Mouse (Mus musculus): ENCODE data around the gene Pik3ap1. TPM values are rescaled to one million over a fixed set of nuclear protein-coding genes. Genes with fewer than 3 reads are reported as not detected.
A peak's percentile ranks its signal among the peaks of the same experiment; 100 is the strongest.

Pik3ap1 gene
- polyA plus RNA-seq, 1 experiment, result 343 TPM

DNA sequence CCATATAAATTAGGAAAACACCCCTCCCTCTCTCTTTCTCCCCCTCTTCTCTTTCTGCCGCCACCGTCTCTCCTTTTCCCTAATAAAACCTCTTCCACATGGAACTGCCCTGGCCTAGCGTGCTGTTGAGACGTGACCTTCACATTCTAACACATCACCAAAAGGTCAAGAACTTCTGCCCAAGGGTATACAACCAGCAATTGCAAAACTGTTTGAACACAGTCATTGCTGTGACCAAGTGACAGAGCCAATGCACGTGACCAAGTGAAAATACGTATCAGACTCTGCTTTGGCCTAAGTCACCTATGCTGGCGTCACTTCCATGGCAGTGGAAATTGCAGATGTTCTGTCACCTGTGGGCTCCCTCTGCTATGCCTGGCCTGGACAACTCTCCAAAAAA lies 3.3 kb upstream of the Pik3ap1 start:
- no peak overlapping the region for H3K27ac ChIP-seq (ENCODE audit: insufficient read depth, low read depth, low read length)
- H3K4me3 ChIP-seq (ENCODE audit: insufficient read depth, low read length), result no peak overlapping the region
- TF ChIP-seq CTCF (IDR thresholded peaks at IDR 0.05; ENCODE audit: low read depth, low read length) (no peak), POLR2A (IDR thresholded peaks at IDR 0.05; ENCODE audit: borderline replicate concordance, low read depth, low read length) (no peak)
- peaks cover 20% of the 10 kb centered on the region for H3K4me1 ChIP-seq (ENCODE audit: control insufficient read depth, insufficient read depth, low read length)

DNA sequence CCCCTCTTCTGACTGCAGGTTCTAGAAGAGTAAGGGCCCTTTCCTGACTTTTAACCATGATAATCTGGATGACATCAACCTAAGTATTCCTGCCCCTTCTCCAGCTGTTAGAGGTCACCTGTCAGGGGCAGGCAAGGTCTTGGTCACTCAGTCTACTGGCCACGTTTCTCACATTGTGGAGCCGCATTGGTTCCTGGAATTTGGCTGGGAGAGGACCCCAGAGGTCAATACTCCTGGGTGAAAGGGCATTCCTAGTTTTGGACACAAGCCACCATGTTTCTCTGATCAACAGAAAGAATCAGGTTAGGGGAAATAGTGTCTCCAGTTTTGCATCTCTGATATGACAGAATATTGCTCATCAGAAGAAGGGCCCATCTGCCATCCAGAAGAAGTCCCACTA lies 2.4 kb upstream of the Pik3ap1 start:
- Histone ChIP-seq H3K4me1 (ENCODE audit: control insufficient read depth, insufficient read depth, low read length) (peaks cover 29% of the 10 kb centered on the region), H3K27ac (ENCODE audit: insufficient read depth, low read depth, low read length) (no peak overlapping the region), H3K4me3 (ENCODE audit: insufficient read depth, low read length) (no peak overlapping the region)
- TF ChIP-seq POLR2A (IDR thresholded peaks at IDR 0.05; ENCODE audit: borderline replicate concordance, low read depth, low read length), result no peak

DNA sequence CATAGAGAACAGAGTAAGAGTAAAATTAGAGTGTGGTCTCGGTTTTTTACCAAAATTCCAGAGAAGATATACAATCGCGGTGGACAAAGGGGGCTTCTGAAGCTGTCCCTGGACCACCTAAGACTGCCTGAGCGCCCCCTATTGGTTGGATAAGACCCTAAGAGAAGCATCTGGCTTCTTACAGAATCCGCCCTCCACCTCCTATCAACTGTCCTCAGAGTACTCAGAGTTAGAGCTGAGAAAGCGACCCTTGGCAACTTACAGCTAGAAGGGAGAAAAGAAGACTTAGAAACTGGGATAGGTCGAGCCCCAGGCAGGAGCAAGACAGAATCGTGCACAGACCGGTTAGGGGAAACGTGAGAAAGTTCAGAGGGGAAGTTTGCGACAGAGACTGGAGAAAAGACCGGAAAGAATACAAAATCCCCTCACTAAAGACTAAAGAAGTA lies 473 bp downstream of the Pik3ap1 start:
- peak overlapping the region; percentile 84 for H3K4me3 ChIP-seq (ENCODE audit: insufficient read depth, low read length)
- H3K4me1 ChIP-seq (ENCODE audit: control insufficient read depth, insufficient read depth, low read length), result peaks cover 53% of the 10 kb centered on the region
- H3K27ac ChIP-seq (ENCODE audit: insufficient read depth, low read depth, low read length), result peak overlapping the region; percentile 75
- TF ChIP-seq CTCF (IDR thresholded peaks at IDR 0.05; ENCODE audit: low read depth, low read length) (peak; percentile 94), POLR2A (IDR thresholded peaks at IDR 0.05; ENCODE audit: borderline replicate concordance, low read depth, low read length) (no peak)

DNA sequence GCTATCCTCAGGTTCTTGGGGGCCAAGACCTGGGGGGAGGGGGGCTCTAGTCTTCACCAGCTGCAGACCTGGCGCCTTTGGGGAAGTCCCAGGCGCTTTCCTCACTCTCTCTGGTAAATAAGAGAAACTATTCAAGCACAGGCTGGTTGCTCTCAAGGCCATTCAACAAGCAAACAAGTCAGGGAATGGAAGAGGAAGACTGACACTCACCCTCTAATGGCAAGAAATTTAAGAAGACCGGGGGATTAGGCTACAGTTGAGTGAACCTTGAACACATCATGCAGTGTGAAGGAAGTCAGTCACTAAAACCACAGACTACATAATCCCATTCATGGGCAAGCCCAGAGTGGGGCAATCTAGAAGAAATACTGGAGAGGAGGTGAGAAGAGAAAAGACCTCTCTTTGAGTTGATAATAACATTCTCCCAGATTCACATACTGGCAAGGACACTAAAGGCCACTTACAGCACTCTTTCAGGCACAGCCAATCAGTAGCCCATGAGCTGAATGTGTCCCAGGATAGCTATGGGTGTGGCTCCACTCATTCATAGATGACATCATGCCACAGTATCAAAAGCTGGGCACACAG lies 2.4 kb downstream of the Pik3ap1 start:
- H3K4me1 ChIP-seq (ENCODE audit: control insufficient read depth, insufficient read depth, low read length), result peaks cover 58% of the 10 kb centered on the region
- TF ChIP-seq POLR2A (IDR thresholded peaks at IDR 0.05; ENCODE audit: borderline replicate concordance, low read depth, low read length), result no peak
- peak; percentile 2; the same call in 1 of the 2 replicates for TF ChIP-seq CTCF (IDR thresholded peaks at IDR 0.05; ENCODE audit: low read depth, low read length)
- H3K4me3 ChIP-seq (ENCODE audit: insufficient read depth, low read length), result peak overlapping the region; percentile 84
- H3K27ac ChIP-seq (ENCODE audit: insufficient read depth, low read depth, low read length), result peak overlapping the region; percentile 96

DNA sequence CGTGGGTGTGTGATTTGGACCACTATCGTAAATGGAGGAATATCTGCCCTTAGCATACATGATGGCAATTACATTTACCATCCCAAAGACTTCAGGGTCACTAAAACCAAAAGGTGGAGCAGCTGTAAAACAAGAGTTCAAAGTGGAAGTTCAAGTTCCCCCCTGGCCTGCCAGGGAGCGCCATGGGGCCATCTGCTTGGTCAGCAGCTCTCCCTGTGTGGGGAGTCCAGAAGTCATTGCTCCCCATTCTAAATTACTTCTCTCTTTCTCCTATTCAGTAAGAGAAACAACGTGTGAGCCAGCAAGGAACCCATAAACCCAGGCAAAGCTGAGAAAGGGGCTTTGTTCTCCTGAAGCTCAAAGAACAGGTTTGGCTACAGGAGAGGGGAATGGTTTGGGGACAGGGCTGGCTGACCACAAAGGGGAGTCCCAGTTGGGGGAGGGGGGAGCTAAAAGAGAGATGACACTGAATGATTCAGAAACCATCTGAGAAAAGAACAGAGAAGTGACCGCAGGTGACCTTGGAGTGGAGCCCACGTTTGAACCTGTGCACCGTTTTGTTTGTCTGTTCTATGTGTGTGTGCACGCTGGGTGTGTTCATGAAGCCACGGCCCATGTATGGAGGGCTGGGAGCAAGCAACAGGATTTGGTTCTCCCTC lies 3.2 kb downstream of the Pik3ap1 start:
- H3K4me3 ChIP-seq (ENCODE audit: insufficient read depth, low read length), result peak overlapping the region; percentile 84
- peaks cover 60% of the 10 kb centered on the region for H3K4me1 ChIP-seq (ENCODE audit: control insufficient read depth, insufficient read depth, low read length)
- TF ChIP-seq CTCF (IDR thresholded peaks at IDR 0.05; ENCODE audit: low read depth, low read length) (0 out of 2 replicates have a peak, but pooled peaks have one; percentile 16), POLR2A (IDR thresholded peaks at IDR 0.05; ENCODE audit: borderline replicate concordance, low read depth, low read length) (no peak)
- H3K27ac ChIP-seq (ENCODE audit: insufficient read depth, low read depth, low read length), result peak overlapping the region; percentile 96

DNA sequence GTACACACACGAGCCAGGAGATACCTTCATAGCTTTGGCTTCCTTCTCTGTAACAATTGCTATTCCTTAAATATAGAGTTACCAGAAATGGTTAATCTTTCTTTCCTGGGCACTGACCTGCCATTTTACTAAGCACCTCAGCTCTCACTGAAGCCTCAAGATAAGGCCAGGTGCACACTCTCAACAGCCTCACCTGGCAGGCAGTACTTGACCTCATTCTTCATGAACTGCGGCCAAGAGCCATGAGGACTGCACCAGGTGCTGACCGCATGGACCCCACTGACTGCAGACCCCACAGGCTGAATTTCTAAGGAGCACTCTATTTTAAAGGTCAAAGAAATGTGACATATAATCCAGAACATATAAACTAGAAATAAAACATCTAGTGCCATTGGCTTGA lies 5.7 kb downstream of the Pik3ap1 start:
- H3K27ac ChIP-seq (ENCODE audit: insufficient read depth, low read depth, low read length), result no peak overlapping the region
- TF ChIP-seq CTCF (IDR thresholded peaks at IDR 0.05; ENCODE audit: low read depth, low read length) (no peak), POLR2A (IDR thresholded peaks at IDR 0.05; ENCODE audit: borderline replicate concordance, low read depth, low read length) (no peak)
- H3K4me1 ChIP-seq (ENCODE audit: control insufficient read depth, insufficient read depth, low read length), result peaks cover 54% of the 10 kb centered on the region
- H3K4me3 ChIP-seq (ENCODE audit: insufficient read depth, low read length), result no peak overlapping the region

DNA sequence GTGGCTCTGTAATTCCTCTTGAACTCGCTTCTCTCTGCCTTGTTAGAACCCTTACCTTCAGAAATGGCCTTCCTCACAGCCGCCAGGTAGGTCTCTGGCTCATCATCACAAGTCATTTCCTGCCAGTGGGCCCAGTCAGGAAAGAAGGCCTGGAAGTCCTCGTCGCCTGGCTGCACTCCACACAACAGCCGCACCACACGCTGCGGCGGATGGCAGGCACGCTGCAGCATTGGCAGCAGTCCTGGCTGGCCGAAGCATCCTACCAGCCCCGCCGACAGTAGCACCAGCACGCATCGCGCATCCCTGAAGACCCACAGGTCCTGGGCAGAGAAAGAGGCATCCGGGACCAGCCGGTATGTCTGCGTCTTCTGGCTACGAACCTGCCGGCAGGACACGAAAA lies 9.1 kb downstream of the Pik3ap1 start:
- no peak overlapping the region for H3K4me3 ChIP-seq (ENCODE audit: insufficient read depth, low read length)
- peaks cover 55% of the 10 kb centered on the region for H3K4me1 ChIP-seq (ENCODE audit: control insufficient read depth, insufficient read depth, low read length)
- H3K27ac ChIP-seq (ENCODE audit: insufficient read depth, low read depth, low read length), result no peak overlapping the region
- TF ChIP-seq CTCF (IDR thresholded peaks at IDR 0.05; ENCODE audit: low read depth, low read length) (no peak), POLR2A (IDR thresholded peaks at IDR 0.05; ENCODE audit: borderline replicate concordance, low read depth, low read length) (no peak)

DNA sequence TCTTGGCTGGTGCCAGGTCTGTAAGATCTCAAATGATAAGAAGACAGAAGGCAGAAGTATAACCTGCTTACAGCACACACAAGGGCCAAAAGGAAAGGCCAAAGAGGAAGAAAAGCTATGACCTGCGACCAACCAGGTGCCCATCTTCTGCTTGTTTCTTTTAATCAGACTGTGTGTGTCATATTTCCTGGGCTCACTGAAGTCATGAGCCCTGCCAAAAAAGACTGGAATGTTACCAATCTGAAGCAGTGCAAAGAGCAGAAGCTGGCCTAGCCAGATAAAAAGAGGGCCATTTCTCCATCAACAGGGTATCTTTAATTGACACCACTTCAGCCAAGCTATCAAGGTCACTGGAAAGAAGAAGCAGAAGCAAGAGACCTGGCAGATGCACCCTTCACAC lies 9.8 kb downstream of the Pik3ap1 start:
- H3K4me1 ChIP-seq (ENCODE audit: control insufficient read depth, insufficient read depth, low read length), result peaks cover 55% of the 10 kb centered on the region

DNA sequence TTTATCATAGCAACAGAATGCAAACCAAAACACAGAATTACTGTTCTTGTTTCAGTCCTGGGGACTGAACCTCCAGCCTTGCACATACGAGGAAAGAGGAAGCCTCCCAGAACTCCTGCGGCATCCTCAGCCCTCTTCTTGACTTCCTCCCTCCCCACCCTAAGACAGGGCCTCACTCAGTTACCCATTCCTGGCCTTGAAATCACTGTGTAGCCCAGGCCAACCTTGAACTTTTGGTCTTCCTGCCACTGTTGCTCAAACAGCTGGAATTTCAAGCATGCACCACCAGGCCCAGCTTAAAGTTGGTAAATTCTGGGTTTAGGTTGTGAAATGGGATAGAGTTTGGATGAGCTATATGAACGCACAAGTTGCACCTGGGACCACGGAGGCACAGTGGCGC lies 10.2 kb downstream of the Pik3ap1 start:
- Histone ChIP-seq H3K4me1 (ENCODE audit: control insufficient read depth, insufficient read depth, low read length) (peaks cover 55% of the 10 kb centered on the region), H3K27ac (ENCODE audit: insufficient read depth, low read depth, low read length) (peak overlapping the region; percentile 15; the same call in 1 of the 2 replicates), H3K4me3 (ENCODE audit: insufficient read depth, low read length) (no peak overlapping the region)
- TF ChIP-seq POLR2A (IDR thresholded peaks at IDR 0.05; ENCODE audit: borderline replicate concordance, low read depth, low read length) (no peak), CTCF (IDR thresholded peaks at IDR 0.05; ENCODE audit: low read depth, low read length) (no peak)

More for the DNA sequence above, 9.8 kb downstream of the Pik3ap1 start:
- TF ChIP-seq CTCF (IDR thresholded peaks at IDR 0.05; ENCODE audit: low read depth, low read length), result no peak
- Histone ChIP-seq H3K27ac (ENCODE audit: insufficient read depth, low read depth, low read length) (peak overlapping the region; percentile 15; the same call in 1 of the 2 replicates), H3K4me3 (ENCODE audit: insufficient read depth, low read length) (no peak overlapping the region)

DNA sequence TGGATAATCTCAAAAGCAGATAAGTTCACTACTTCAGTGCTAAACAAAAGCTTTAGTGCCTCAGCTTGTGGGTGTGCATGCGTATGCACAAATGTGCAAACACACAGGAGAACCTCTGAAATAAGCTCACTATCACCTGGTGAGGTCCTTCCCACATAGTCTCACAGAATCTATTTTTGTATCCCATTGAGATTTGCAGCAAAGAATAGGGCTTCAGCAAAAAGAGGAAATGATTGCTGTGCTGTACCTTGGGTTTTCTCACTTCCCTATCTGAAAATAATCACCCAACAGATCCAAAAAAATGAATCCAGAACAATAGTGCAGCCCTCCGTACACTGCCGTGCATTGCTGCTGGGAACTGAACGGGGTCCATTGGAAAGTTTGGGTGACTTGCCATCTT lies 12.6 kb downstream of the Pik3ap1 start:
- peaks cover 63% of the 10 kb centered on the region for H3K4me1 ChIP-seq (ENCODE audit: control insufficient read depth, insufficient read depth, low read length)
- TF ChIP-seq POLR2A (IDR thresholded peaks at IDR 0.05; ENCODE audit: borderline replicate concordance, low read depth, low read length) (no peak), CTCF (IDR thresholded peaks at IDR 0.05; ENCODE audit: low read depth, low read length) (no peak)
- H3K4me3 ChIP-seq (ENCODE audit: insufficient read depth, low read length), result peak overlapping the region; percentile 24
- H3K27ac ChIP-seq (ENCODE audit: insufficient read depth, low read depth, low read length), result peak overlapping the region; percentile 80

Data from bone marrow macrophage, adult 2 months (primary cell).